Mouse (Mus musculus) right cerebral cortex, adult 18-20 months (tissue): ENCODE data around the gene Gm12166.
A peak's percentile ranks its signal among the peaks of the same experiment; 100 is the strongest.

Experiments used
- DNase-seq: peaks from one replicate; pipeline ENCODE4 v3.0.0; 2022; ENCODE audit warnings: mixed read lengths

Gene Gm12166

GRCm38 (mm10) chr11:46052105-46052659 lies at the start of gene Gm12166:
Gm12166 (minus strand) TSS chr11:46052321.
- DNase-seq: peak; percentile 50

GRCm38 (mm10) chr11:46097062-46097461 lies 44.9 kb upstream of the Gm12166 start:
- DNase-seq: no peak

GRCm38 (mm10) chr11:46096265-46096649 lies 44.1 kb upstream of the Gm12166 start:
- no peak for DNase-seq

GRCm38 (mm10) chr11:46095477-46096264 lies 43.5 kb upstream of the Gm12166 start:
- no peak for DNase-seq

GRCm38 (mm10) chr11:46092121-46092520 lies 40.0 kb upstream of the Gm12166 start:
- DNase-seq: peak; percentile 31

- no peak for DNase-seq
These were observed 39.0 kb upstream of the Gm12166 start for GRCm38 (mm10) chr11:46090951-46091667.

- DNase-seq: no peak
These were observed 38.1 kb upstream of the Gm12166 start for GRCm38 (mm10) chr11:46090036-46090725.

GRCm38 (mm10) chr11:46089081-46089713 lies 37.1 kb upstream of the Gm12166 start:
- DNase-seq: no peak

- DNase-seq: no peak
These were observed 34.3 kb upstream of the Gm12166 start for GRCm38 (mm10) chr11:46086446-46086845.

GRCm38 (mm10) chr11:46085398-46086163 lies 33.5 kb upstream of the Gm12166 start:
- no peak for DNase-seq

GRCm38 (mm10) chr11:46084568-46084967 lies 32.4 kb upstream of the Gm12166 start:
- DNase-seq: no peak

- DNase-seq: no peak
These were observed 31.8 kb upstream of the Gm12166 start for GRCm38 (mm10) chr11:46083835-46084444.

GRCm38 (mm10) chr11:46083405-46083804 lies 31.3 kb upstream of the Gm12166 start:
- no peak for DNase-seq

GRCm38 (mm10) chr11:46081075-46081474 lies 29.0 kb upstream of the Gm12166 start:
- DNase-seq: no peak

GRCm38 (mm10) chr11:46077732-46078375 lies 25.7 kb upstream of the Gm12166 start:
- no peak for DNase-seq

- DNase-seq: no peak
These were observed 25.2 kb upstream of the Gm12166 start for GRCm38 (mm10) chr11:46077304-46077703.

GRCm38 (mm10) chr11:46076442-46077158 lies 24.5 kb upstream of the Gm12166 start:
- no peak for DNase-seq

- DNase-seq: no peak
These were observed 23.4 kb upstream of the Gm12166 start for GRCm38 (mm10) chr11:46075507-46075906.

- no peak for DNase-seq
These were observed 21.9 kb upstream of the Gm12166 start for GRCm38 (mm10) chr11:46073850-46074688.
